Mouse (Mus musculus): Measurements from ENCODE around the gene Atp2c1. TPM values are rescaled to one million over a fixed set of nuclear protein-coding genes. Genes with fewer than 3 reads are reported as not detected.
A peak's percentile ranks its signal among the peaks of the same experiment; 100 is the strongest.

The Atp2c1 gene
- 65.7 and 65.9 TPM in 2 replicates for polyA plus RNA-seq (2016; fragmentation: Nextera tagmentation; extraction: Ambion mirVana)

- Histone ChIP-seq H3K4me2 (replicated peaks) (no peak within 1 kb of the TSS), H3K9ac (no peak within 1 kb of the TSS), H3K27me3 (no peaks in the 10 kb centered on the region), H3K27ac (no peak within 1 kb of the TSS), H3K36me3 (no peaks in the 10 kb centered on the region), H3K4me3 (no peak within 1 kb of the TSS), H3K9me3 (no peaks in the 10 kb centered on the region), H3K4me1 (peaks cover 9% of the 10 kb centered on the region; the same call in 1 of the 2 replicates)
- WGBS = 88% methylated on average over 12 of the region's 12 CpGs
- ATAC-seq (ENCODE audit: insufficient number of reproducible peaks, insufficient read depth, low FRiP score, low TSS enrichment) = no peak
Measured at GRCm38 (mm10) chr9:105527219-105527618, at the start of gene Atp2c1. TSS of gene Atp2c1 (minus strand) at chr9:105527319.

GRCm38 (mm10) chr9:105557452-105557851 is 30.3 kb upstream of the Atp2c1 start:
- Histone ChIP-seq H3K4me2 (replicated peaks) (no peak overlapping the region), H3K27ac (no peak overlapping the region), H3K4me3 (no peak overlapping the region), H3K36me3 (no peaks in the 10 kb centered on the region), H3K9ac (no peak overlapping the region), H3K9me3 (no peaks in the 10 kb centered on the region), H3K4me1 (peaks cover 4% of the 10 kb centered on the region; the same call in 1 of the 2 replicates), H3K27me3 (no peaks in the 10 kb centered on the region)
- no peak for ATAC-seq (ENCODE audit: insufficient number of reproducible peaks, insufficient read depth, low FRiP score, low TSS enrichment)
- WGBS = 91% methylated on average over 5 of the region's 5 CpGs

GRCm38 (mm10) chr9:105556141-105556735 is 29.1 kb upstream of the Atp2c1 start:
- 82% methylated on average over 8 of the region's 8 CpGs for WGBS
- Histone ChIP-seq H3K27me3 (no peaks in the 10 kb centered on the region), H3K4me1 (peaks cover 4% of the 10 kb centered on the region; the same call in 1 of the 2 replicates), H3K36me3 (no peaks in the 10 kb centered on the region), H3K27ac (no peak overlapping the region), H3K4me3 (no peak overlapping the region), H3K9me3 (no peaks in the 10 kb centered on the region), H3K9ac (no peak overlapping the region), H3K4me2 (replicated peaks) (no peak overlapping the region)
- no peak for ATAC-seq (ENCODE audit: insufficient number of reproducible peaks, insufficient read depth, low FRiP score, low TSS enrichment)

- H3K4me2 ChIP-seq (replicated peaks) = peak overlapping the region; percentile 29
- no peak overlapping the region for H3K9ac ChIP-seq
- 63% methylated on average over 7 of the region's 7 CpGs for WGBS
- no peaks in the 10 kb centered on the region for H3K9me3 ChIP-seq
- 0 out of 2 replicates have a peak overlapping the region, but pooled peaks have one; percentile 6 for H3K4me3 ChIP-seq
- H3K36me3 ChIP-seq = no peaks in the 10 kb centered on the region
- no peak for ATAC-seq (ENCODE audit: insufficient number of reproducible peaks, insufficient read depth, low FRiP score, low TSS enrichment)
- H3K27me3 ChIP-seq = no peaks in the 10 kb centered on the region
- H3K27ac ChIP-seq = 0 out of 2 replicates have a peak overlapping the region, but pooled peaks have one; percentile 30
- peaks cover 4% of the 10 kb centered on the region; the same call in 1 of the 2 replicates for H3K4me1 ChIP-seq
Measured at GRCm38 (mm10) chr9:105554439-105554807, 27.3 kb upstream of the Atp2c1 start.

GRCm38 (mm10) chr9:105553629-105554438 is 26.7 kb upstream of the Atp2c1 start:
- Histone ChIP-seq H3K36me3 (no peaks in the 10 kb centered on the region), H3K27ac (0 out of 2 replicates have a peak overlapping the region, but pooled peaks have one; percentile 30), H3K4me3 (0 out of 2 replicates have a peak overlapping the region, but pooled peaks have one; percentile 6), H3K4me2 (replicated peaks) (peak overlapping the region; percentile 29), H3K4me1 (peaks cover 4% of the 10 kb centered on the region; the same call in 1 of the 2 replicates), H3K9me3 (no peaks in the 10 kb centered on the region), H3K27me3 (no peaks in the 10 kb centered on the region), H3K9ac (no peak overlapping the region)
- no peak for ATAC-seq (ENCODE audit: insufficient number of reproducible peaks, insufficient read depth, low FRiP score, low TSS enrichment)
- 17% methylated on average over 24 of the region's 24 CpGs for WGBS

GRCm38 (mm10) chr9:105551407-105551806 is 24.3 kb upstream of the Atp2c1 start:
- ATAC-seq (ENCODE audit: insufficient number of reproducible peaks, insufficient read depth, low FRiP score, low TSS enrichment) = no peak
- Histone ChIP-seq H3K4me1 (peaks cover 4% of the 10 kb centered on the region; the same call in 1 of the 2 replicates), H3K4me2 (replicated peaks) (no peak overlapping the region), H3K9ac (no peak overlapping the region), H3K27me3 (no peaks in the 10 kb centered on the region), H3K4me3 (no peak overlapping the region), H3K27ac (no peak overlapping the region), H3K9me3 (no peaks in the 10 kb centered on the region), H3K36me3 (no peaks in the 10 kb centered on the region)
- WGBS = 46% methylated on average over 4 of the region's 4 CpGs

- Histone ChIP-seq H3K4me2 (replicated peaks) (no peak overlapping the region), H3K9me3 (no peaks in the 10 kb centered on the region), H3K27ac (no peak overlapping the region), H3K4me3 (no peak overlapping the region), H3K27me3 (no peaks in the 10 kb centered on the region), H3K9ac (no peak overlapping the region), H3K4me1 (no peaks in the 10 kb centered on the region), H3K36me3 (no peaks in the 10 kb centered on the region)
- 82% methylated on average over 6 of the region's 6 CpGs for WGBS
- no peak for ATAC-seq (ENCODE audit: insufficient number of reproducible peaks, insufficient read depth, low FRiP score, low TSS enrichment)
Measured at GRCm38 (mm10) chr9:105549096-105549495, 22.0 kb upstream of the Atp2c1 start.

GRCm38 (mm10) chr9:105544013-105544750 is 17.1 kb upstream of the Atp2c1 start:
- Histone ChIP-seq H3K27me3 (no peaks in the 10 kb centered on the region), H3K9me3 (no peaks in the 10 kb centered on the region), H3K4me2 (replicated peaks) (no peak overlapping the region), H3K27ac (no peak overlapping the region), H3K9ac (no peak overlapping the region), H3K4me1 (no peaks in the 10 kb centered on the region), H3K4me3 (no peak overlapping the region), H3K36me3 (no peaks in the 10 kb centered on the region)
- WGBS = 71% methylated on average over 8 of the region's 8 CpGs
- no peak for ATAC-seq (ENCODE audit: insufficient number of reproducible peaks, insufficient read depth, low FRiP score, low TSS enrichment)

GRCm38 (mm10) chr9:105537473-105537872 is 10.4 kb upstream of the Atp2c1 start:
- ATAC-seq (ENCODE audit: insufficient number of reproducible peaks, insufficient read depth, low FRiP score, low TSS enrichment) = no peak
- H3K36me3 ChIP-seq = no peaks in the 10 kb centered on the region
- no peaks in the 10 kb centered on the region for H3K27me3 ChIP-seq
- WGBS = 31% methylated on average over 8 of the region's 8 CpGs
- H3K9me3 ChIP-seq = no peaks in the 10 kb centered on the region
- no peak overlapping the region for H3K4me3 ChIP-seq
- H3K9ac ChIP-seq = no peak overlapping the region
- H3K4me2 ChIP-seq (replicated peaks) = no peak overlapping the region
- no peak overlapping the region for H3K27ac ChIP-seq
- no peaks in the 10 kb centered on the region for H3K4me1 ChIP-seq

GRCm38 (mm10) chr9:105536877-105537276 is 9.8 kb upstream of the Atp2c1 start:
- Histone ChIP-seq H3K27me3 (no peaks in the 10 kb centered on the region), H3K4me1 (no peaks in the 10 kb centered on the region), H3K27ac (no peak overlapping the region), H3K9ac (no peak overlapping the region), H3K36me3 (no peaks in the 10 kb centered on the region), H3K9me3 (no peaks in the 10 kb centered on the region), H3K4me3 (no peak overlapping the region), H3K4me2 (replicated peaks) (no peak overlapping the region)
- no peak for ATAC-seq (ENCODE audit: insufficient number of reproducible peaks, insufficient read depth, low FRiP score, low TSS enrichment)
- WGBS = 55% methylated on average over 10 of the region's 10 CpGs

- WGBS = 52% methylated on average over 4 of the region's 4 CpGs
- ATAC-seq (ENCODE audit: insufficient number of reproducible peaks, insufficient read depth, low FRiP score, low TSS enrichment) = no peak
- no peak overlapping the region for H3K27ac ChIP-seq
Measured at GRCm38 (mm10) chr9:105525355-105525754, 1.8 kb downstream of the Atp2c1 start.

More at GRCm38 (mm10) chr9:105525355-105525754, 1.8 kb downstream of the Atp2c1 start:
- Histone ChIP-seq H3K27me3 (no peaks in the 10 kb centered on the region), H3K9me3 (no peaks in the 10 kb centered on the region), H3K36me3 (no peaks in the 10 kb centered on the region), H3K9ac (no peak overlapping the region), H3K4me3 (no peak overlapping the region), H3K4me1 (peaks cover 9% of the 10 kb centered on the region; the same call in 1 of the 2 replicates), H3K4me2 (replicated peaks) (no peak overlapping the region)
